Mouse (Mus musculus): ENCODE measurements at regions not wholly inside any gene's neighbourhood (a gene's known extent, or its start where the extent isn't known, plus 50 kb on each side); places are given as distances from the start of the nearest gene placed in this dataset.
"Not testable (repeated sequence)": the region's sequence is repeated elsewhere in the genome, so short reads cannot be mapped to it uniquely, and the experiment has no call there.

DNA sequence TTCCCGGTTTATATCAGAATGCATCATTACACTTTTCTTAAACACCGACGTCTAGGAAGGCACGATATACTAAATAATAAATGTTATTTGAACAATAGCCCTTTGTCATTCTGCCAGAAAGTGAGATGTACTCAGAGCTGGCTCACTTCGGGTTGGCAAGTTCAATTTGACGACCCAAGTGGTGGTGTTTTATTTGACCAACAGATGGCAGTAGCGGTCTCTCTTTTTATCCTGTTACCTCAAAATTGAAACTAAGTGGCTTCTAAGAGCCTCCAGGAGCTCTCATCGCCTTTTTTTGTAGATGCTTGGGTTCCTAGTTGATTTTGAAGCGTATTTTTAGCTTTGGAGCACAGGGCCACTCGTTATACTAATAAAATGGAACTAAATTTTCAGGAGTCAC, 66.7 kb upstream of the Chmp2b start:
- peak; percentile 89 for DNase-seq (ENCODE audit: low read depth)
- TF ChIP-seq CTCF (IDR thresholded peaks at IDR 0.05; ENCODE audit: borderline replicate concordance, extremely low read depth, insufficient read depth, insufficient read length) = peak; percentile 66; the same call in 1 of the 2 replicates
- TF ChIP-seq POLR2A (IDR thresholded peaks at IDR 0.05; ENCODE audit: borderline replicate concordance, extremely low read depth, insufficient read depth, insufficient read length, poor library complexity, severe bottlenecking) = no peak

DNA sequence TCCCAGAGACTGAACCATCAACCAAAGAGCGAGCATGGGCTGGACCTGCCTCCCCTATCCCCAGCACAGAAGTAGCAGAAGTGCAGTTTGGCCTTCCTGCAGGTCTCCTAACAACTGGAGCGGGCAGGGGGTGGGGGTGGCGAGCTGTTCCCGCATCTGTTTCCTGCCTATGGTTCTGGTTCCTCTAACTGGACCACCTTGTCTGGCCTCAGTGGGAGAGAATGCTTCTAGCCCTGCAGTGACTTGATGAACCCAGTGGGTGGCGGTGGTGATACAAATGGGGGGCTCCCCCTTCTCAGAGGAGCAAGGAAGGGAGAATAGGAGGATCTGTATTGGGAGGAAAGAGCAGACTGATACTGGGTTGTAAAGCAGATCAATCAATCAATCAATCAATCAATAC, 69.2 kb upstream of the Chmp2b start:
- no peak for DNase-seq (ENCODE audit: low read depth)

DNA sequence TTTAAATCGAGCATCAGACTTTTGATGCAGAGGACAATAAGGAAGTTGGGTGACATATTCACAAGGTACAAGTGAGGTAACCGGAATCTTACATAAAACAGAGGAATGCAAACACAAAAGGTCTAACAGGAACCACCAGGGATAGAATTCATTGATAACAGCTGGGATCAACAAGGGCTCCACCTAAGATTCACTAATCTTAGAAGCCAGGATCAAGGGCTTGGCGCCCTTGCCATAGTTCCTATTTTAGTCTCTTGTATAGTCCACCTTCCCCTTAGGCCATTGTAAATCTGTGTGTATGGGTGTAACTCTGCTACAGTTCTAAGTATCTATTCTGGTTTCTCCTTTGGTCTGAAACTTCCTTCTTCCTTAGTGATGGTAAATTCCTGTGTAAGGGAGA, 84.2 kb upstream of the Chmp2b start:
- DNase-seq (ENCODE audit: low read depth) = not testable (repeated sequence)

More for the DNA sequence above, 69.2 kb upstream of the Chmp2b start:
- TF ChIP-seq CTCF (IDR thresholded peaks at IDR 0.05; ENCODE audit: borderline replicate concordance, extremely low read depth, insufficient read depth, insufficient read length) = peak; percentile 9; the same call in 1 of the 2 replicates
- no peak for TF ChIP-seq POLR2A (IDR thresholded peaks at IDR 0.05; ENCODE audit: borderline replicate concordance, extremely low read depth, insufficient read depth, insufficient read length, poor library complexity, severe bottlenecking)

DNA sequence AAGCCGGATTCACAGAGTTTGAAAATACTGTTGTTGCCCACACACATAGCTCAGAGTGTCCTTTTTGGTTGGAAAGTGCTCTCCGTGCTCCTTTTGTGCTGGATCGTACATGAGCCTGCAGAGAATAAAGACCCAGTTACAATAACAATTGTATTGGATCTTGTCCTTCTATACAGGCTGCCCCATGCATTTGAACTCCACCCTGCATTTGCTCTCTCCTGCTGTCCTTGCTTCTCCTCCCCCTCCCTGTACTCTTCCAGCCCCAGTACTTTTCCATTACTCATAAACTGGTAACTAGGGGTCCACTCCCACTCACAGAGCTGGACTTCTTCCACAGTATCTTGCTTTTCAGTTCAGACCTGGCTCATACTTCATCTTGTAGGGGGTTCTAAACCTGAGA, 86.5 kb upstream of the Chmp2b start:
- DNase-seq (ENCODE audit: low read depth) = no peak
- no peak for TF ChIP-seq CTCF (IDR thresholded peaks at IDR 0.05; ENCODE audit: borderline replicate concordance, extremely low read depth, insufficient read depth, insufficient read length)
- TF ChIP-seq POLR2A (IDR thresholded peaks at IDR 0.05; ENCODE audit: borderline replicate concordance, extremely low read depth, insufficient read depth, insufficient read length, poor library complexity, severe bottlenecking) = no peak

DNA sequence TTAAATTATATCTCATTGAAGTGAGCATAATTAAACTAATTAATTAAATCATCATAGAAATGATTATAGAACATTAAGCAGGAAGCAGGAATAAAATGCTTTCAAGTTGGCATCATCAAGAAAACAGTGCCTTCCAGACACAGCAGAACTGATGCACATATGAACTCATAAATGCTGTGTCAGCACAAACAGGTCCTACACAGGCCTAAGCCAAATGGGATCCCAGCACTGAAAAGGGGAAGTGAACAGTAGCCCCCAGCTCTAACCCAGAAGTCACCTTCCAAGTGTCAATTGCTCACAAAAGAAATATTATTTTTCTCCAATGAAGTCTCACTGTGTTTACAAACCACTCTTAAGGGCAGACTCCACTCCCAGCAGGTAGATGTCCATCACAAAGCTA, 93.0 kb upstream of the Chmp2b start:
- DNase-seq (ENCODE audit: low read depth) = no peak
- TF ChIP-seq CTCF (IDR thresholded peaks at IDR 0.05; ENCODE audit: borderline replicate concordance, extremely low read depth, insufficient read depth, insufficient read length) (no peak), POLR2A (IDR thresholded peaks at IDR 0.05; ENCODE audit: borderline replicate concordance, extremely low read depth, insufficient read depth, insufficient read length, poor library complexity, severe bottlenecking) (no peak)

DNA sequence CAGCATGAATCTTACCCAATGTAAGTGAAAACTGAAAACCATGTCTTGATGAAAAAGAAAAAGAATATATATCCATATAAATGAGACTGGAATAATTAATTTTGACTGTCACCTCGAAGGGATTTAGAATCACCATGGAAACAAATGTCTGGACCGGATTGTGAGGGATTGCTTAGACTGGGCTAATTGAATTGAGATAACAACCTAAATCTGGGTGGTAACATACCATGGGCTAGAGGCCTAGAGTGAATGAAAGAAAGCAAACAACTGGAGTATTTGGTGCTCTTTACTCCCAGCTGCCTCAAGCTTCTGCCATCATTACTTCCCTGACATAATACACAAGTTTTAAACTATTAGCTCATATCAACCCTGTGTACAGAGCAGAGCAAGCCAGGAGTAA, 95.3 kb upstream of the Chmp2b start:
- no peak for TF ChIP-seq POLR2A (IDR thresholded peaks at IDR 0.05; ENCODE audit: borderline replicate concordance, extremely low read depth, insufficient read depth, insufficient read length, poor library complexity, severe bottlenecking)
- no peak for TF ChIP-seq CTCF (IDR thresholded peaks at IDR 0.05; ENCODE audit: borderline replicate concordance, extremely low read depth, insufficient read depth, insufficient read length)
- peak; percentile 40 for DNase-seq (ENCODE audit: low read depth)

DNA sequence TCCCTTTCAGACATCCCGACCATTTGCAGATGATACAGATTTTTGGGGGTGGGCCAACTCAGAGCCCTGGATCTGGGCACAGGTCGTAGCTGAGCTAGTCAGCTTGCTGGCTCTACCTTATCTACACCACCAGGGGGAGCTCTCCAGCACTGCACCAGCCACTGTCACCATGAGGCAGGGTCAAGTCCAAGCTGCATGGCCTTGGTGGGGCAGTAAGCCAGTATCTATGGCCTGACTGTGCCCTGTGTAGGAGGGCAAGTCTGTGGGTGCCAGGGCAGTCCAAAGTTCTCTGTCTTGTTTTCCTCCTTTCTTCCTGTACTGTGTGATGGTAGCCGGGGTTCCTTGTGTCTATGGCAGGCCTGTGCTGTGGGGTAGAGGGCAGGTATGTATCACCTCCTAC, 102.3 kb upstream of the Chmp2b start:
- DNase-seq (ENCODE audit: low read depth) = no peak
- TF ChIP-seq CTCF (IDR thresholded peaks at IDR 0.05; ENCODE audit: borderline replicate concordance, extremely low read depth, insufficient read depth, insufficient read length) = peak; percentile 50
- no peak for TF ChIP-seq POLR2A (IDR thresholded peaks at IDR 0.05; ENCODE audit: borderline replicate concordance, extremely low read depth, insufficient read depth, insufficient read length, poor library complexity, severe bottlenecking)

DNA sequence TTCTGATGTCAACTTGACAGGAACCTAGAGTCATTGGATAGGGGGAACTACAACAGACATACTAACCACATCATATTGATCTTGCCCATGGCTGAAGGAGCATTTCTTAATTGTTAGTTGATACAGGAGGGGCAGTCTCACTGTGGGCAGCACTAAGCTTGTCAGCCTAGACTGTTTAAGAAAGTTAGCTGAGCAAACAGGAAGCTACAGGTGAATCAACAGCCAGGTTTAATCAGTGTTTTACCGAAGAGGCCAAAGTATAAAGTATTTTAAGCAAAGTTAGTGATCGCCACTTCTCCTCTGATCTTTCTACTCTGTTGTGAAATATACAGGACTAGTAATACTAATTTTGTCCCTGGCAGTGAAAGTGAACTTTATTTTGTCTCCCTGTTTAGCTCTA, 109.6 kb upstream of the Chmp2b start:
- no peak for TF ChIP-seq CTCF (IDR thresholded peaks at IDR 0.05; ENCODE audit: borderline replicate concordance, extremely low read depth, insufficient read depth, insufficient read length)
- TF ChIP-seq POLR2A (IDR thresholded peaks at IDR 0.05; ENCODE audit: borderline replicate concordance, extremely low read depth, insufficient read depth, insufficient read length, poor library complexity, severe bottlenecking) = no peak

DNA sequence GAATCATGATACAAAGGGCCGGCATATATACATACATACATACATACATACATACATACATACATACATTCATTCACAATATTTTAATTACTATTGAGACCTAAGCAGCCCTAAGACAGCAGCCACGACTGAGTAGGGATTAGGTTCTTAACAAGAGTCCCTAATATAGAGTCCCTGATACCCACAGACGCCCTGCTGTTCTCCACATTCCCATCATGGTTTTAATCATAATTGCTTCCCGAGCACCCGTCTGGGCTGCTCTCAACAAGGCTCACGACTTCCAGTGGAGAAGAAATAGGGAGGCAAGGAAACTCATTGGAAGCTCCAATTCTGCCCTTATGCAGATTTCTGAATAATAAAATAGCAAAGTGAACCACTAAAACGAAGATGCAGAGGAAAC, 120.6 kb upstream of the Chmp2b start:
- TF ChIP-seq CTCF (IDR thresholded peaks at IDR 0.05; ENCODE audit: borderline replicate concordance, extremely low read depth, insufficient read depth, insufficient read length) = no peak
- no peak for TF ChIP-seq POLR2A (IDR thresholded peaks at IDR 0.05; ENCODE audit: borderline replicate concordance, extremely low read depth, insufficient read depth, insufficient read length, poor library complexity, severe bottlenecking)
- no peak for DNase-seq (ENCODE audit: low read depth)

More for the DNA sequence above, 109.6 kb upstream of the Chmp2b start:
- no peak for DNase-seq (ENCODE audit: low read depth)

DNA sequence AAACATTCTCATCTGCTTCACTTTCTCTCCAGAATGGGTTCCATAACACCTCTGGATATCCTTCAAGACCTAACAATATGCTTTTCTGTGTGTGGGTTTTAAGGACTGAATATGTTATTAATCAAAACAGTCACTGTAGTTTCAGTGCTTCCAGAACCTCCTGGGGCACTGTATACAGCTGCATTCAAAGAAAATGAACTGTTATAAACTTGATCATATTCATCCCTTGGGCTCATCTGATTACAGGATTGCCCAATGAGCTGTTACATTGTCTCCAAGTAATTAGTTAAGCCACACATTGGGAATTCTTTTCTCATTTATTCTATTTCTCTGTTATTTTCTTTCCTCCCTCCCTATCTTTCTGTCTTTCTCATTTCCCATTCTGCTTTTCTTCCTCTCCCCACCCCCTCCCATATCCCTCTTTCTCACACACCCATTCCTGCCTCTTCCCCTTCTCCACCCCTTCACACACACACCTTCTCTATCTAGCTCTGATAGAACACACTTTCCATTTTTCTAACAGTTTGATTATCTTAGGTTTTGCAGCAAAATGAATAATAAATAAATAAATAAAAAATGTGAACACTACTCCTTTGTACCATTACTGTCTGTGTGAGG, 121.3 kb upstream of the Chmp2b start:
- no peak for DNase-seq (ENCODE audit: low read depth)
- TF ChIP-seq POLR2A (IDR thresholded peaks at IDR 0.05; ENCODE audit: borderline replicate concordance, extremely low read depth, insufficient read depth, insufficient read length, poor library complexity, severe bottlenecking) (no peak), CTCF (IDR thresholded peaks at IDR 0.05; ENCODE audit: borderline replicate concordance, extremely low read depth, insufficient read depth, insufficient read length) (no peak)

DNA sequence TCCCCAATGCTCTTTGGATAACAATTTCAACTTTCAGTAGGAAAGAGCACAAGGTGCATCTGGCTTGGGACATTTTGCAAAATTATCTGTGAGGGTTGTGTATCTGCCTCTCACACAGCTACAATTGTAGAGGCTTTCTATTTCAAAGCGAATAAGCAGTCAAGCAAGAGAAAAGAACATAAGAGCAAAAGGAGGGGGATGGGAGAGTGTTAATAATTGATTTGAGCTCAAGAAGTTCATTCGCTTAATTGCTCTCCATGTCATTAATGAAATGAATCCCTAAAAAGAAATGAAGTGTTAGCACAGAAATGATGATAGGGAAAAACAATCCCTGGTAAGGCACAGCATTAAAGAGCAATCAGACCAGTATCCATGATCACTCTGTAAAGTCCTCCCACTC, 121.4 kb upstream of the Vgll3 start:
- TF ChIP-seq POLR2A (IDR thresholded peaks at IDR 0.05; ENCODE audit: borderline replicate concordance, extremely low read depth, insufficient read depth, insufficient read length, poor library complexity, severe bottlenecking) (no peak), CTCF (IDR thresholded peaks at IDR 0.05; ENCODE audit: borderline replicate concordance, extremely low read depth, insufficient read depth, insufficient read length) (no peak)

DNA sequence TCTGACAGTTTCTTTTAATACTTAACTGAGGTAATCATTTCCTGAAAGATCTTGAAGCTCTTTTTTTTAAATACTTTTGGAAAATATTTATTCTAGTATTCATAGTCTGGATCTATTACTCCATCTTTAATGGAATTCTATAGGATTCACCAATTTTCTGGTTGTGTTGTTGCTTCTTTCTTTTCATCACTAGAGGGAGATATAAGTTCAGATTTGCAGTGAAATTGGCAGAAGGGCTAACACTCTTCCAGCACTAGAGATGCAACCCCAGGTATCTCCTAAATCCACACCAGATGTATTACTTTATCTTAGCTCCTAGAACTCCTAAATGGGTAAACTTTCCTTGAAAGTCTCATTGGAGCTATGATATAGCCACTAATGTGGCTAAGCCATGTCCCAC, 99.4 kb upstream of the Vgll3 start:
- peak; percentile 50 for DNase-seq (ENCODE audit: low read depth)
- TF ChIP-seq POLR2A (IDR thresholded peaks at IDR 0.05; ENCODE audit: borderline replicate concordance, extremely low read depth, insufficient read depth, insufficient read length, poor library complexity, severe bottlenecking) (no peak), CTCF (IDR thresholded peaks at IDR 0.05; ENCODE audit: borderline replicate concordance, extremely low read depth, insufficient read depth, insufficient read length) (peak; percentile 33; the same call in 1 of the 2 replicates)

More for the DNA sequence above, 121.4 kb upstream of the Vgll3 start:
- DNase-seq (ENCODE audit: low read depth) = peak; percentile 51

Data from brain, embryonic 14.5 days (tissue).